Mouse (Mus musculus) intestine, embryonic 14.5 days (tissue): ENCODE data around the gene Ptpro. TPM values are rescaled to one million over a fixed set of nuclear protein-coding genes. Genes with fewer than 3 reads are reported as not detected.
"Not testable (repeated sequence)": the region's sequence is repeated elsewhere in the genome, so short reads cannot be mapped to it uniquely, and the experiment has no call there.

Source experiments
- ATAC-seq: fragments of 200-750 bp; cut with Nextera tagmentation; replicated peaks from 2 replicates; pipeline ENCODE4 v1.8.0; 2017; ENCODE audit warnings: low read depth, moderate number of reproducible peaks, moderate TSS enrichment, moderate library complexity; ENCODE audit not compliant: low FRiP score, low TSS enrichment
- DNase-seq: peaks from one replicate; pipeline ENCODE4 v3.0.0-alpha.2; 2018; ENCODE audit warnings: low spot score
- H3K27ac ChIP-seq: fragments of 300-500 bp; sonication (generic); 2 replicates; pipeline ENCODE4 v1.5.1; 2014; ENCODE audit warnings: low read depth, mild to moderate bottlenecking, control low read depth
- H3K27me3 ChIP-seq: fragments of 300-500 bp; sonication (generic); replicated peaks from 2 replicates; pipeline ENCODE4 v1.6.1; 2014; ENCODE audit warnings: low read length, control low read depth; ENCODE audit not compliant: control insufficient read depth, insufficient read depth
- H3K36me3 ChIP-seq: fragments of 300-500 bp; sonication (generic); 2 replicates; pipeline ENCODE4 v1.6.1; 2014; ENCODE audit warnings: low read length, control low read depth; ENCODE audit not compliant: control insufficient read depth, insufficient read depth
- H3K4me1 ChIP-seq: fragments of 300-500 bp; sonication (generic); replicated peaks from 2 replicates; pipeline ENCODE4 v1.6.1; 2014; ENCODE audit warnings: low read length, control low read depth, mixed read lengths; ENCODE audit not compliant: control insufficient read depth, insufficient read depth
- H3K4me2 ChIP-seq: fragments of 300-500 bp; sonication (generic); 2 replicates; pipeline ENCODE4 v1.6.1; 2014; ENCODE audit warnings: low read length
- H3K4me3 ChIP-seq: fragments of 300-500 bp; sonication (generic); 2 replicates; pipeline ENCODE4 v1.5.1; 2014; ENCODE audit warnings: low read depth, low read length, control low read depth, mixed read lengths
- H3K9ac ChIP-seq: fragments of 300-500 bp; sonication (generic); 2 replicates; pipeline ENCODE4 v1.6.1; 2014; ENCODE audit warnings: mild to moderate bottlenecking, low read length
- H3K9me3 ChIP-seq: fragments of 300-500 bp; sonication (generic); 2 replicates; pipeline ENCODE4 v1.6.1; 2016; ENCODE audit warnings: low read length, control low read depth; ENCODE audit not compliant: control insufficient read depth
- WGBS: fragments of 180-500 bp; shearing (Covaris S2); extraction: QIAGEN DNeasy Blood & Tissue Kit; methylation state at CpG from one replicate; pipeline ENCODE4 v1.1.7; 2014; 5-methylcytosine and 5-hydroxymethylcytosine counted together
- polyA plus RNA-seq: library from polyadenylated mRNA; unstranded; fragments of >200 nt; fragmentation: Nextera tagmentation; extraction: Ambion mirVana; gene quantifications from 2 replicates; pipeline ENCODE4 v1.2.1, GENCODE M21; 2014

Ptpro gene
- polyA plus RNA-seq, 1 experiment from 2014 or later: 3.6 TPM

DNA sequence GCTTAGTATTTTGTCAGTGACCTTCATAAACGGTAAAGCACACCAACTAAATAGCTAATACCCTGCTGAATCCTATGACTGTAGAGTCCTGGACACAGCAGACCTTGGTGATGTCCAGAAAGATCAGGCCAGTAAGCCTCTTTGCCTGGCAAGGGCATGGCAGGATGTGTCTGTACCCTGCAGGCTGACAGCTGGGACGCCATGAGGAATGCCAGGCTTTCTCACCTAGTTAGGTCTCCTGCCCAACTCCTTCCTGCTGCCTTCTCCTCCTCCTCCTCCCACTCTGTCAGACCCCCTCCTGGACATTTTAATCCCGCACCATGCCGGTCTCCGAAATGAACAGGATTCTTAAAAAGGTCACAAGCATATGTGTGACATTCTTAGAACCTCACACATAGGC lies 211.7 kb downstream of the Ptpro start:
- 90% methylated on average over 5 of the region's 5 CpGs for WGBS
- H3K9me3 ChIP-seq: no peaks in the 10 kb centered on the region
- no peaks in the 10 kb centered on the region for H3K27me3 ChIP-seq
- peaks cover 5% of the 10 kb centered on the region; the same call in 1 of the 2 replicates for H3K4me1 ChIP-seq
- H3K9ac ChIP-seq: no peak overlapping the region
- no peak overlapping the region for H3K4me3 ChIP-seq
- H3K4me2 ChIP-seq: no peak overlapping the region
- ATAC-seq: no peak
- H3K27ac ChIP-seq: no peak overlapping the region
- H3K36me3 ChIP-seq: no peaks in the 10 kb centered on the region
- no peak for DNase-seq

DNA sequence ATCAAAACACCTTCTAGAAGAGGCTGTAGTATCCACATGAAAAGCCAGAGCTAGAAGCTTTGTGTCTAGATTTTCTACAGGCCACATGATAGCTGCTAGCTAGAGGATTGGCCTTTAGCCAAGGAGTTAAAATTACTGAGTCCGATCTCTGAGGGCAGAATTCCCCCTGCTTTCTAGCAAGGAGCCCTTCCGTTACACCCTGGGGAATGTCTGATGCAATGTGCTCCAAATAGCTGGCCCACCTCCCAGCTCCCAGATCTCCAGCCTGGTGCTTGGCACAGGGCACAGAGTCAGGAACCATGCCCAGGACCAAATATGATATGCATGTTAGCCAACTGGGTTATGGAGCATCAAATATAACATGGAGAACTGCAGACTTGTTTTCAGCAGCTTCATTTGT lies 213.1 kb downstream of the Ptpro start:
- peaks cover 5% of the 10 kb centered on the region; the same call in 1 of the 2 replicates for H3K4me1 ChIP-seq
- no peaks in the 10 kb centered on the region for H3K36me3 ChIP-seq
- WGBS: 30% methylated on average over 2 of the region's 2 CpGs
- peak overlapping the region; percentile 34; the same call in 1 of the 2 replicates for H3K27ac ChIP-seq
- no peak overlapping the region for H3K4me2 ChIP-seq
- no peaks in the 10 kb centered on the region for H3K9me3 ChIP-seq
- no peak overlapping the region for H3K9ac ChIP-seq
- no peak for DNase-seq
- H3K27me3 ChIP-seq: no peaks in the 10 kb centered on the region
- no peak for ATAC-seq
- no peak overlapping the region for H3K4me3 ChIP-seq

DNA sequence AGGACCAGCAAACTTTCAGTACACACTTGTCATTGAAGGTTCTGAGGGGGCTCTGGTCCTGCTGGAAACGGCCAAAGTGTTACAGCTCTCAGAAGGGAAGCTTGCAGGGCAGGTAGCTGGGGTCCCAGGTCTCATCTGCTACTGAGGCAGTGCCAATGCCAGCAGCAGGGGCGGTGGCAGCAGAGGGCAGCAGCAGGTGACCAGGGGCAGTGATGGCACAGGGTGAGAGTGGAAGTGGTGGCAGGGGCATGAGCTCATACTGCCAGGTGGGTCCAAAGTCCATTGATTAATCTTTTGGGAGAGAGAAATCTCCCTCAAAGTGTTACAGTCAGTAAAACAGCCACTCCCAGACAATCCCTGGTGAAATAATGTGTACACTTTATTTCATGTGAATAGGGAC lies 214.1 kb downstream of the Ptpro start:
- H3K4me1 ChIP-seq: peaks cover 14% of the 10 kb centered on the region
- no peak overlapping the region for H3K4me3 ChIP-seq
- no peaks in the 10 kb centered on the region for H3K27me3 ChIP-seq
- ATAC-seq (no peak; the same call in 1 of the 2 replicates), DNase-seq (no peak)
- 80% methylated on average over 2 of the region's 2 CpGs for WGBS
- H3K4me2 ChIP-seq: no peak overlapping the region
- H3K9ac ChIP-seq: no peak overlapping the region
- H3K9me3 ChIP-seq: no peaks in the 10 kb centered on the region
- no peaks in the 10 kb centered on the region for H3K36me3 ChIP-seq
- H3K27ac ChIP-seq: no peak overlapping the region

DNA sequence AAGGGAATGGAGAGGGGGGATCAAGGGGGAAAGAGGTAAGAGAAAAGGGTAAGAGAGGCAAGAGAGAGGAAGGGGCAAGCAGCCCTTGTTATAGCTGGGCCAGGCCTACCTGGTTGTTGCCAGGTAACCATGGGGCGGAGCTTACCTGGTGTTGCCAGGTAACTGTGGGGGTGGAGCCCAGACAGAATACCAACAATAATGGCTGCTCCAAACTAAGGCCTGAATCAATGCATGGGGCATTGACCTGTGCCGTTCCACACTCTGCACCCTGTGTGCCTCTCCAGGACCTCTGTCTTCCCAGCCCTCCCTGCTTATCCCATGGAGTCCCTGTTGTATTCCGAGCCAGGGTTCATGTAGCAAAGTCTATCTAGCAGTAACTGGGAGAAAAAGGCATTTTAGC lies 215.6 kb downstream of the Ptpro start:
- 81% methylated on average over 3 of the region's 3 CpGs for WGBS
- no peak overlapping the region for H3K9ac ChIP-seq
- H3K4me3 ChIP-seq: no peak overlapping the region

DNA sequence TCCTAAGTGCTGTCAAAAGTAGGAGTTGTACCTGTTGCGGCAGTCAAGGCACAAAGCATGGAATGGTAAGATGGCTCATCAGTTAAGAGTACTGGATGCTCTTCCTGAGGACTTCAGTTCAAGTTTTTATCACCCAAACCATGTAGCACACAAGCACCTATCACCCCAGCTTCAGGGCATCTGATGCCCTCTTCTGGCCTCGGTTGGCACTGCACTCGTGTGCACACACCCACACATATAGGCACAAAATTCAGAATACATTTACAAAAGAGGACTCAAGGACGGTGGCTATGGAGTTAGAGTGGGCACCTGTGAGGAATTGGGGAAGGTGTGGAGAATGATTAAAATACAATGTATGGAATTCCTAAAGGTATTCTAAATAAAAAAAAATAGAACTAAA lies 217.4 kb downstream of the Ptpro start:
- Histone ChIP-seq H3K4me2 (no peak overlapping the region), H3K4me3 (no peak overlapping the region), H3K4me1 (peaks cover 18% of the 10 kb centered on the region), H3K9ac (no peak overlapping the region), H3K27ac (no peak overlapping the region), H3K27me3 (no peaks in the 10 kb centered on the region), H3K9me3 (no peaks in the 10 kb centered on the region), H3K36me3 (no peaks in the 10 kb centered on the region)
- ATAC-seq (no peak), DNase-seq (no peak)
- WGBS: 94% methylated on average over 4 of the region's 4 CpGs

More for the DNA sequence above, 215.6 kb downstream of the Ptpro start:
- no peak for ATAC-seq
- H3K36me3 ChIP-seq: no peaks in the 10 kb centered on the region
- H3K27me3 ChIP-seq: no peaks in the 10 kb centered on the region
- no peak overlapping the region for H3K4me2 ChIP-seq
- no peaks in the 10 kb centered on the region for H3K9me3 ChIP-seq
- no peak overlapping the region for H3K27ac ChIP-seq
- no peak for DNase-seq
- peaks cover 18% of the 10 kb centered on the region for H3K4me1 ChIP-seq

GRCm38 (mm10) chr6:137470901-137471598 lies 218.9 kb downstream of the Ptpro start:
- Histone ChIP-seq H3K27me3 (no peaks in the 10 kb centered on the region), H3K4me2 (no peak overlapping the region), H3K4me3 (no peak overlapping the region), H3K36me3 (no peaks in the 10 kb centered on the region), H3K9ac (no peak overlapping the region), H3K4me1 (peaks cover 13% of the 10 kb centered on the region), H3K27ac (peak overlapping the region; percentile 79), H3K9me3 (0 out of 2 replicates have a peak, but pooled peaks cover 4% of the 10 kb centered on the region)
- peak; percentile 71 for ATAC-seq
- peak; percentile 80 for DNase-seq
- WGBS: 27% methylated on average over 11 of the region's 11 CpGs

GRCm38 (mm10) chr6:137472129-137472528 lies 220.0 kb downstream of the Ptpro start:
- no peak for ATAC-seq
- Histone ChIP-seq H3K27me3 (no peaks in the 10 kb centered on the region), H3K4me2 (no peak overlapping the region), H3K4me1 (peaks cover 13% of the 10 kb centered on the region), H3K4me3 (no peak overlapping the region), H3K36me3 (0 out of 2 replicates have a peak, but pooled peaks cover 4% of the 10 kb centered on the region), H3K9me3 (0 out of 2 replicates have a peak, but pooled peaks cover 7% of the 10 kb centered on the region), H3K9ac (no peak overlapping the region), H3K27ac (no peak overlapping the region)
- WGBS: 80% methylated on average over 9 of the region's 9 CpGs
- DNase-seq: no peak

GRCm38 (mm10) chr6:137473433-137473832 lies 221.3 kb downstream of the Ptpro start:
- 69% methylated on average over 1 of the region's 1 CpGs for WGBS
- DNase-seq (no peak), ATAC-seq (no peak)
- Histone ChIP-seq H3K4me3 (no peak overlapping the region), H3K4me1 (peaks cover 13% of the 10 kb centered on the region), H3K27me3 (no peaks in the 10 kb centered on the region), H3K9ac (no peak overlapping the region), H3K9me3 (0 out of 2 replicates have a peak, but pooled peaks cover 7% of the 10 kb centered on the region), H3K4me2 (no peak overlapping the region), H3K27ac (no peak overlapping the region), H3K36me3 (0 out of 2 replicates have a peak, but pooled peaks cover 5% of the 10 kb centered on the region)

DNA sequence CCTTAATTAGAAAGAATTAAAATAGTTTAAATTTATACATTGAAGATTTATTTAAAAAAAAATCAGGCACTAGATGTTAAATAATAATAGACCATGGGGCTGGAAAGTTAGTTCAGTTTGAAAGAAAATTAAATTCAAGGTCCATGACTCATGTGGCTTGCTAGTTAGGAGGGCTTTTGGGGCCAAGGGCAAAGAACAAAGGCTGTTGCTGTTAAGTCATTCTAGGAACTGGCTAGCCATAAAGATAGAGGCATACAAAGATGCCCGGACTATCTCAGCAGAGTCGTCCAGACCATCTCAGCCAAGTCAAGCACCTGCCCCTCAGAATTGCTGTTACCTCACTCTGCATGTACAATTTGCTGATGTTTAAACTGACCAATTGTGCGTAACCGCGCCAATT lies 223.6 kb downstream of the Ptpro start:
- WGBS: 97% methylated on average over 5 of the region's 5 CpGs
- H3K4me2 ChIP-seq, ATAC-seq, H3K27me3 ChIP-seq, H3K4me1 ChIP-seq, H3K4me3 ChIP-seq, H3K27ac ChIP-seq, H3K9me3 ChIP-seq, DNase-seq, H3K9ac ChIP-seq: not testable (repeated sequence)
- peaks cover 14% of the 10 kb centered on the region; the same call in 1 of the 2 replicates for H3K36me3 ChIP-seq
